Mouse (Mus musculus) neural tube, embryonic 12.5 days (tissue): ENCODE data around the gene Tmem101. TPM values are rescaled to one million over a fixed set of nuclear protein-coding genes. Genes with fewer than 3 reads are reported as not detected.
"Not testable (repeated sequence)": the region's sequence is repeated elsewhere in the genome, so short reads cannot be mapped to it uniquely, and the experiment has no call there.

Source experiments
- ATAC-seq: fragments of 200-750 bp; cut with Nextera tagmentation; 2 replicates; pipeline ENCODE4 v1.8.0; 2017; ENCODE audit warnings: low read depth, mild to moderate bottlenecking, moderate TSS enrichment, moderate library complexity; ENCODE audit not compliant: low FRiP score
- H3K27ac ChIP-seq: fragments of 300-500 bp; sonication (generic); 2 replicates; pipeline ENCODE4 v1.5.1; 2016
- H3K27me3 ChIP-seq: fragments of 300-500 bp; sonication (generic); replicated peaks from 2 replicates; pipeline ENCODE4 v1.6.1; 2016; ENCODE audit warnings: mild to moderate bottlenecking
- H3K36me3 ChIP-seq: fragments of 300-500 bp; sonication (generic); 2 replicates; pipeline ENCODE4 v1.6.1; 2016; ENCODE audit warnings: mild to moderate bottlenecking
- H3K4me1 ChIP-seq: fragments of 300-500 bp; sonication (generic); 2 replicates; pipeline ENCODE4 v1.6.1; 2016
- H3K4me2 ChIP-seq: fragments of 300-500 bp; sonication (generic); replicated peaks from 2 replicates; pipeline ENCODE4 v1.6.1; 2016; ENCODE audit warnings: mild to moderate bottlenecking
- H3K4me3 ChIP-seq: fragments of 300-500 bp; sonication (generic); 2 replicates; pipeline ENCODE4 v1.5.1; 2016
- H3K9ac ChIP-seq: fragments of 300-500 bp; sonication (generic); 2 replicates; pipeline ENCODE4 v1.6.1; 2016; ENCODE audit warnings: mild to moderate bottlenecking
- H3K9me3 ChIP-seq: fragments of 300-500 bp; sonication (generic); 2 replicates; pipeline ENCODE4 v1.6.1; 2016; ENCODE audit warnings: mild to moderate bottlenecking
- WGBS: fragments of 180-500 bp; shearing (Covaris S2); methylation state at CpG from one replicate; pipeline ENCODE4 v1.1.7; 2016; 5-methylcytosine and 5-hydroxymethylcytosine counted together
- polyA plus RNA-seq: library from polyadenylated mRNA; unstranded; fragments of >200 nt; fragmentation: Nextera tagmentation; extraction: Ambion mirVana; gene quantifications from 2 replicates; pipeline ENCODE4 v1.2.1, GENCODE M21; 2016

The Tmem101 gene
- polyA plus RNA-seq, 1 experiment from 2014 or later, result 35.3 TPM

- H3K4me2 ChIP-seq, result peak within 1 kb of the TSS; percentile 83
- H3K36me3 ChIP-seq, result peaks cover 18% of the 10 kb centered on the region
- peaks cover 22% of the 10 kb centered on the region for H3K4me1 ChIP-seq
- peak within 1 kb of the TSS; percentile 83 for H3K4me3 ChIP-seq
- no peaks in the 10 kb centered on the region for H3K9me3 ChIP-seq
- H3K27me3 ChIP-seq, result no peaks in the 10 kb centered on the region
- peak within 1 kb of the TSS; percentile 86 for H3K9ac ChIP-seq
- peak within 1 kb of the TSS; percentile 91 for H3K27ac ChIP-seq
- peak; percentile 83 for ATAC-seq
- WGBS, result under 1% methylated on average over 70 of the region's 70 CpGs
Observed at GRCm38 (mm10) chr11:102184646-102185495, 28.7 kb upstream of the Tmem101 start, which contains the start of gene Lsm12. Gene Lsm12 (minus strand): TSS chr11:102185296.

GRCm38 (mm10) chr11:102184253-102184645 lies 28.0 kb upstream of the Tmem101 start:
- Histone ChIP-seq H3K9ac (peak overlapping the region; percentile 86), H3K9me3 (no peaks in the 10 kb centered on the region), H3K36me3 (peaks cover 22% of the 10 kb centered on the region), H3K4me2 (peak overlapping the region; percentile 83), H3K4me3 (peak overlapping the region; percentile 83), H3K4me1 (peaks cover 21% of the 10 kb centered on the region), H3K27ac (peak overlapping the region; percentile 91), H3K27me3 (no peaks in the 10 kb centered on the region)
- WGBS, result 5% methylated on average over 7 of the region's 7 CpGs
- no peak for ATAC-seq

DNA sequence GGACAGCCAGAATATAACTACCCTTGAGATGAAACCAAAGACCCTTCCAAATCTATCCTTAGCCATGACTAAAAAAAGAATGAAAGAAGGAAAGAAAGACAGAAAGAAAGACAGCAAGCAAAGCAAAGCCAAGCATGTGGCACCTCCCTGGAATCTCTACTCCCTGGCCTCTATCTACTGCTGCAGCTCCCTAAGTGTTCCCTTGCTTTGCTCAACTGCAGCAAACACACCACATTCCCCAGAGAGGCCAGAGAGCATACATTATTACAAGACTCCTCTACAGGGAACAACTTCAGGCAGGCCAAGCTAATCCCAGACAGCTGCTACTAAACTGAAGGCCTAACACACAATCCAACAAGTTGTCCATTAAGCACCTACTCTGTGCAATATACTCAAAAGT lies 23.6 kb upstream of the Tmem101 start:
- Histone ChIP-seq H3K9ac (no peak overlapping the region), H3K27me3 (no peaks in the 10 kb centered on the region), H3K9me3 (no peaks in the 10 kb centered on the region), H3K36me3 (peaks cover 48% of the 10 kb centered on the region), H3K4me2 (no peak overlapping the region), H3K4me3 (no peak overlapping the region), H3K4me1 (peaks cover 19% of the 10 kb centered on the region), H3K27ac (no peak overlapping the region)
- ATAC-seq, result no peak

DNA sequence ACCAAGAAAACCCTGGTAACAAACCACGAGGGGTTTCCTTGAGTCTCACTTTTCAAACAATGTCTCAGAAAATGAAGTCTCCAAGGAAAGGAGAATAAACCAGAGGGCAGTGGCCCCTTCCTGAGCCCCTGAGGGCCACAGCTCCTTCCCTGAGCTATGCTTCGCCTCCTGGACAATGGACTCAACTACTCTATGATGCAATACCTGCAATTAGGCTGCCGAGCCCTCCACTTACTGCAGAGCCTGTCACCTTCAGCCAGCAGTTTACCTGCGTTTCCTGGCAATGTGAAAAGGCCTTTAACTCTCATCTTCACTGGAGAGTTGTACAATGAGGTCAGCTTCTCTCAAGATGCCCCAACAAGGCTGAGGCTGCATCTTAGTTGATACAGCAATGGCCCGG lies 12.5 kb upstream of the Tmem101 start:
- Histone ChIP-seq H3K4me3 (no peak overlapping the region), H3K4me1 (no peaks in the 10 kb centered on the region), H3K4me2 (no peak overlapping the region), H3K27me3 (no peaks in the 10 kb centered on the region), H3K9me3 (no peaks in the 10 kb centered on the region), H3K36me3 (peaks cover 56% of the 10 kb centered on the region), H3K27ac (no peak overlapping the region), H3K9ac (no peak overlapping the region)
- WGBS, result 88% methylated on average over 5 of the region's 5 CpGs
- no peak for ATAC-seq

DNA sequence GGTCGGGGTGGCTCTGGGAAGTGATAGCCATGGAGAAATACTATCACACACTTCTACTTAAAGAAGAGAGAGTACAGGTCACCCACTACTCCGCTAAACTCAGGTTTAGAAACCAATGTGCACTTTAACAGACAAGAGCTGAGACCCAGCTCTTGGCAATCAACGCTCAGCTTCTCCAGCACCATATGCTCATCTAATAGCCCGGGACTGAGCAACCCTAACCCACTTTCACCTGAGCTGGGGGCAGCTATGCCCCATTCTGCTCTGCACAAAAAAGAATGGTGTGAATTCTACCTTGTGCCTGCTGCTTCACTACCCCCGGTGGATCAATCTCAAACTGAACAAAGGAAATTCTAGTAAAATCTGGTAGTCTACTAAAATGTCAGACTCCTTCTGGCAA lies 11.3 kb upstream of the Tmem101 start:
- no peaks in the 10 kb centered on the region for H3K27me3 ChIP-seq
- H3K36me3 ChIP-seq, result peaks cover 63% of the 10 kb centered on the region
- WGBS, result 90% methylated on average over 5 of the region's 5 CpGs
- H3K4me1 ChIP-seq, result no peaks in the 10 kb centered on the region
- H3K9ac ChIP-seq, result no peak overlapping the region
- no peak overlapping the region for H3K4me3 ChIP-seq
- H3K9me3 ChIP-seq, result no peaks in the 10 kb centered on the region
- H3K4me2 ChIP-seq, result no peak overlapping the region
- no peak overlapping the region for H3K27ac ChIP-seq
- ATAC-seq, result no peak

- Histone ChIP-seq H3K4me2 (no peak overlapping the region), H3K9me3 (no peaks in the 10 kb centered on the region), H3K27me3 (no peaks in the 10 kb centered on the region), H3K4me1 (no peaks in the 10 kb centered on the region), H3K27ac (no peak overlapping the region), H3K36me3 (peaks cover 73% of the 10 kb centered on the region), H3K9ac (no peak overlapping the region), H3K4me3 (no peak overlapping the region)
- ATAC-seq, result no peak
- 64% methylated on average over 6 of the region's 6 CpGs for WGBS
Observed at GRCm38 (mm10) chr11:102165971-102166722, 9.9 kb upstream of the Tmem101 start.

GRCm38 (mm10) chr11:102159781-102160180 lies 3.6 kb upstream of the Tmem101 start:
- no peak for ATAC-seq
- Histone ChIP-seq H3K27me3 (no peaks in the 10 kb centered on the region), H3K9ac (no peak overlapping the region), H3K27ac (no peak overlapping the region), H3K9me3 (no peaks in the 10 kb centered on the region), H3K4me1 (peaks cover 9% of the 10 kb centered on the region), H3K4me2 (no peak overlapping the region), H3K4me3 (no peak overlapping the region), H3K36me3 (peaks cover 31% of the 10 kb centered on the region)
- WGBS, result 84% methylated on average over 5 of the region's 5 CpGs

DNA sequence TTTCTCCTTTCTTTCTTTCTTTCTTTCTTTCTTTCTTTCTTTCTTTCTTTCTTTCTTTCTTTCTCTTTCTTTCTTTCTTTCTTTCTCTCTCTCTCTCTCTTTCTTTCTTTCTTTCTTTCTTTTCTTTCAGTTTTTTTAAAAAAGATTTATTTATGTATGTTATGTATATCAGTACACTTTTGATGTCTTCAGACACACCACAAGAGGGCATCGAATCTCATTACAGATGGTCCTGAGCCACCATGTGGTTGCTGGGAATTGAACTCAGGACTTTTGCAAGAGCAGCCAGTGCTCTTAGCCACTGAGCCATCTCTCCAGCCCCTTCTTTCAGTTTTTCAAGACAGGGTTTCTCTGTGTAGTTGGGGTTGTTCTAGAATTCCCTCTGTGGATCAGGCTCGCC lies 1.8 kb upstream of the Tmem101 start:
- not testable (repeated sequence) for H3K9me3 ChIP-seq, H3K9ac ChIP-seq, ATAC-seq, H3K27ac ChIP-seq, H3K4me2 ChIP-seq, H3K27me3 ChIP-seq, H3K4me3 ChIP-seq
- peaks cover 35% of the 10 kb centered on the region for H3K36me3 ChIP-seq
- H3K4me1 ChIP-seq, result peaks cover 14% of the 10 kb centered on the region
- WGBS, result 86% methylated on average over 2 of the region's 2 CpGs

GRCm38 (mm10) chr11:102156786-102157089 lies 534 bp upstream of the Tmem101 start:
- H3K36me3 ChIP-seq, result peaks cover 31% of the 10 kb centered on the region
- H3K27me3 ChIP-seq, result no peaks in the 10 kb centered on the region
- ATAC-seq, result 0 out of 2 replicates have a peak, but pooled peaks have one; percentile 3
- peaks cover 14% of the 10 kb centered on the region for H3K4me1 ChIP-seq
- H3K27ac ChIP-seq, result no peak overlapping the region
- H3K9ac ChIP-seq, result no peak overlapping the region
- no peaks in the 10 kb centered on the region for H3K9me3 ChIP-seq
- peak overlapping the region; percentile 80 for H3K4me2 ChIP-seq
- no peak overlapping the region for H3K4me3 ChIP-seq
- WGBS, result 12% methylated on average over 1 of the region's 1 CpGs

DNA sequence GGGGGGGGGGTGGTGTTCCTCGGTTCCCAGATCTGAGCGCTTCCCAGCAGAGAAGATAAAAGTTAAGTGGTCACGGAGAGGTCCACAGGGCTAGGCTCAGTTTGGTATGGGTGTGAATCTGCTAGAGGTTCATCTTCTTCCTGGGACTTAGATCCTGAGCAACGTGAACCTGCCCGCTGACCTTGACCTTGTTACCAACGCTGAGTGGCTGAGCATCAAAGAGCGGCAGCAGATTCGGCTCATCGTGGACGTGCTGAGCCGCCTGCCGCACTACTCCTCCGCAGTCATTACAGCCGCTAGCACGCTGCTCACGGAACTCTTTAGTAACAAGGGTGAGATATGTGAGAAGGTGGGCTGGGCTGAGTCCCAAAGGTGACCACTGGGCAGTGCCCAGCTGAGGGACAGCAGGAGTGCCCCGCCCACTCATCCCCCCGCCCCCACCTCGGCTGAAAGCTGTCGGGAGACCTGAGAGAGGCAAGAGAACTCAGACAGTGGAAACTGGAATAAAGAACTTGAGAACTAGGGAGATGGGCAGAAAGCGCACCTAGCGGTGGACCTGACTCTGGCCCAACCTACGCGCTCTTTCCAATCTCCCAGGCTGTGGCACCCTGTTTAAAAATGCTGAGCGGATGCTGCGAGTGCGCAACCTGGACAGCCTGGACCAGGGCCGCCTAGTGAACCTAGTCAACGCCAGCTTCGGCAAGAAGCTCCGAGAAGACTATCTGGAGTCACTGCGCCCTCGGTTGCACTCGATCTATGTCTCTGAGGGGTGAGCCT lies 8.8 kb downstream of the Tmem101 start:
- ATAC-seq, result no peak
- 13% methylated on average over 34 of the region's 34 CpGs for WGBS
- Histone ChIP-seq H3K27me3 (peaks cover 67% of the 10 kb centered on the region), H3K9ac (no peak overlapping the region), H3K27ac (no peak overlapping the region), H3K36me3 (peaks cover 1% of the 10 kb centered on the region), H3K4me1 (peaks cover 15% of the 10 kb centered on the region; the same call in 1 of the 2 replicates), H3K4me2 (no peak overlapping the region), H3K4me3 (no peak overlapping the region), H3K9me3 (no peaks in the 10 kb centered on the region)

DNA sequence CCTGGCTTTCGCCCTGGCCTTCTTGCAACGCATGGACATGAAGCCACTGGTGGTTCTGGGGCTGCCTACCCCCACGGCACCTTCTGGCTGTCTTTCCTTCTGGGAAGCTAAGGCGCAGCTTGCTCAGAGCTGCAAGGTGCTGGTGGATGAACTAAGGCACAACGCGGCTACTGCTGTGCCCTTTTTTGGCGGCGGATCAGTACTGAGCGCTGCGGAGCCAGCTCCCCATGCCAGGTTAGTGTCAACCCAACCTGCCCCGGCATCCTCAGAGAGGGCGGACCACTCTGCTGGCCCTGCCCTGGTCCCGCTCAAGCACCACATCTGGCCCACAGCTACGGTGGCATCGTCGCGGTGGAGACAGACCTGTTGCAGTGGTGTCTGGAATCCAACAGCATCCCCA lies 9.7 kb downstream of the Tmem101 start:
- Histone ChIP-seq H3K4me1 (peaks cover 15% of the 10 kb centered on the region; the same call in 1 of the 2 replicates), H3K4me3 (no peak overlapping the region), H3K9ac (no peak overlapping the region), H3K27ac (no peak overlapping the region), H3K36me3 (no peaks in the 10 kb centered on the region), H3K27me3 (peaks cover 67% of the 10 kb centered on the region), H3K4me2 (no peak overlapping the region), H3K9me3 (no peaks in the 10 kb centered on the region)
- 0 out of 2 replicates have a peak, but pooled peaks have one; percentile 21 for ATAC-seq
- 11% methylated on average over 17 of the region's 17 CpGs for WGBS

- Histone ChIP-seq H3K4me2 (peak overlapping the region; percentile 51), H3K9ac (no peak overlapping the region), H3K36me3 (no peaks in the 10 kb centered on the region), H3K27me3 (peaks cover 67% of the 10 kb centered on the region), H3K27ac (no peak overlapping the region), H3K9me3 (no peaks in the 10 kb centered on the region), H3K4me3 (no peak overlapping the region), H3K4me1 (peaks cover 15% of the 10 kb centered on the region; the same call in 1 of the 2 replicates)
- WGBS, result 3% methylated on average over 16 of the region's 16 CpGs
- no peak for ATAC-seq
Observed at GRCm38 (mm10) chr11:102146005-102146404, 10.2 kb downstream of the Tmem101 start.
